Mouse (Mus musculus): ENCODE measurements around the gene Hmx1. TPM values are rescaled to one million over a fixed set of nuclear protein-coding genes. Genes with fewer than 3 reads are reported as not detected.
A peak's percentile ranks its signal among the peaks of the same experiment; 100 is the strongest.

Hmx1 gene
- polyA plus RNA-seq, 1 experiment from 2014 or later, result not detected

DNA sequence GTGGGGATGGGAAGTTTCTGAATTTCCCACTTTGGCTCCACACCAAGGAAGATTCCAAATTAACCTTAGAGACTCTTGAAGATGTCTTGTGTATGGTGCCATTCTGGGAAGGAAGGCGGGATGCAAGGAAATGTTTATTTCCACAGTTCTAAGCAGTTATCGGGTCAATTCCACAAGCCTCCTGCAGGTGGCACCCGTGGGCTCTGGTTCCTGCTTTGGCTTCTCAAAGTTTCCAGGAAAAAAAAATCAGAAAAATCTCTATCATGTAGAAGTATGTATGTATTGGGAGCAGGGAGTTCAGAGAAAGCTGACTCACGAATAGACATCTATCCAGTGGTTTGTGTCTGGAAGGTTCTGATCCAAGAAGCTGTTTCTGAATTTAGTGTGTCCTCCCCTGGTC is 9.1 kb upstream of the Hmx1 start:
- peaks cover 92% of the 10 kb centered on the region for H3K27me3 ChIP-seq (ENCODE audit: control insufficient read depth, insufficient read depth, low read length)

DNA sequence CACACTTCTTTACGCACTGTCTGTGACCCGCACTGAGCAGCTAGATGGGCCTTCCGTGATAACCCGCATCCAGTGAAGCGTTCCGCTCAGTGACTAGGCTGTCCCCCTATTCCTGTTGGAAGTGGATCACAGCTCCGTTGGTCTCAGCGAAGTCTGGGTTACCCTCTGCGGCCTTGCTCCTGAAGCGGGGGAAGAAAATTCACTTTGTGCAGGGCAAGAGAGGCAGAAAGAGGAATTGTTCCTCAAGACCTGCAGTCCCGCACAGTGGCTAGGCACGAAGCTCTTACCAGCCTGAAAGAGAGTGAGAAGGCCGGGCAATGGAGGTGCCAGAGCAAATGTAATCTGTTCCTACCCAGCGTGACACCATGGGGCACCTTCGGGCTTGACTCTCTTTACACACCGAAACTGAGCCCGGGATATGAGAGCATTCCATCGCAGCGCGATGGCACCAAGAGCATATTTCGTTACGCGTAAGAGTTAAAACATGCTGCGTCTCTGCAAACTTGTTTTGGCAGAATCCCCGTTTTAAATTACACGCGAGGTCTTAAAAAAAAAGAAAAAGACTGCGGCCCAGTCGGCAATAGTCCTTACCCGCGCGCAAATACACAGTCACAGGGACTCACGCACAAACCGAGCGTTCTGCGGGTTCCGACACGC is 946 bp upstream of the Hmx1 start:
- DNase-seq (ENCODE audit: low spot score) (no peak), ATAC-seq (ENCODE audit: low FRiP score) (no peak)
- Histone ChIP-seq H3K9ac (no peak overlapping the region), H3K27ac (no peak overlapping the region), H3K9me3 (ENCODE audit: control insufficient read depth, low read length) (no peaks in the 10 kb centered on the region; the same call in 1 of the 2 replicates), H3K4me1 (replicated peaks; ENCODE audit: control insufficient read depth, insufficient read depth, low read length) (peaks cover 15% of the 10 kb centered on the region; the same call in 1 of the 2 replicates), H3K36me3 (replicated peaks; ENCODE audit: control insufficient read depth, insufficient read depth) (no peaks in the 10 kb centered on the region), H3K4me2 (replicated peaks) (peak overlapping the region; percentile 49), H3K27me3 (ENCODE audit: control insufficient read depth, insufficient read depth, low read length) (peaks cover 100% of the 10 kb centered on the region), H3K4me3 (replicated peaks; ENCODE audit: low read length) (peak overlapping the region; percentile 34)
- WGBS, result 1% methylated on average over 38 of the region's 38 CpGs

More for the DNA sequence above, 9.1 kb upstream of the Hmx1 start:
- no peak overlapping the region for H3K4me3 ChIP-seq (replicated peaks; ENCODE audit: low read length)
- DNase-seq (ENCODE audit: low spot score) (peak; percentile 92), ATAC-seq (ENCODE audit: low FRiP score) (no peak)
- no peak overlapping the region for H3K9ac ChIP-seq
- H3K4me2 ChIP-seq (replicated peaks), result no peak overlapping the region
- no peaks in the 10 kb centered on the region for H3K36me3 ChIP-seq (replicated peaks; ENCODE audit: control insufficient read depth, insufficient read depth)
- WGBS, result under 1% methylated on average over 4 of the region's 4 CpGs
- no peak overlapping the region for H3K27ac ChIP-seq
- H3K4me1 ChIP-seq (replicated peaks; ENCODE audit: control insufficient read depth, insufficient read depth, low read length), result no peaks in the 10 kb centered on the region
- no peaks in the 10 kb centered on the region for H3K9me3 ChIP-seq (ENCODE audit: control insufficient read depth, low read length)

DNA sequence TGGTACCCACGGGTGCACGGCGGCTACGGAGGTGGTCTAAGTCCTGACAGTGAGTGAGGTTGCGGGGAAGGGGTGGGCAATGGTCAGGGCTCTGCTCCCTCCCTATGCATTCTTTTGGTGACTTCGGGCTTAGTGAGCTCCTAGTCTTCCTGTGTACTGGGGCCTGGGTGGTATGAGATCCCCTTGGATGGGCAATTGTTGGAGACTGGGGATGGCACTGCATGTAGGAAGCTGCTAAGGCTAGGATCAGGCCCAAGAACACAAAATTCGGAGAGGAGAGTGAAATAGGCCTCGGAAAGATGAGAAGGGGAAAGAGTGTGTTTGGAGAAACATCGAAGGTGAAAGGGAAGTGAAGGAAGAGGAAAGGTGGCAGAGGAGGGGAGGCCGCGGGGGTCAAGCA is 533 bp downstream of the Hmx1 start:
- no peak overlapping the region for H3K4me3 ChIP-seq (replicated peaks; ENCODE audit: low read length)
- no peak overlapping the region for H3K4me2 ChIP-seq (replicated peaks)
- DNase-seq (ENCODE audit: low spot score) (no peak), ATAC-seq (ENCODE audit: low FRiP score) (no peak)
- H3K4me1 ChIP-seq (replicated peaks; ENCODE audit: control insufficient read depth, insufficient read depth, low read length), result peaks cover 15% of the 10 kb centered on the region; the same call in 1 of the 2 replicates
- no peaks in the 10 kb centered on the region for H3K36me3 ChIP-seq (replicated peaks; ENCODE audit: control insufficient read depth, insufficient read depth)
- H3K27me3 ChIP-seq (ENCODE audit: control insufficient read depth, insufficient read depth, low read length), result peaks cover 100% of the 10 kb centered on the region
- no peaks in the 10 kb centered on the region; the same call in 1 of the 2 replicates for H3K9me3 ChIP-seq (ENCODE audit: control insufficient read depth, low read length)
- WGBS, result 2% methylated on average over 11 of the region's 11 CpGs
- H3K9ac ChIP-seq, result no peak overlapping the region
- H3K27ac ChIP-seq, result no peak overlapping the region

DNA sequence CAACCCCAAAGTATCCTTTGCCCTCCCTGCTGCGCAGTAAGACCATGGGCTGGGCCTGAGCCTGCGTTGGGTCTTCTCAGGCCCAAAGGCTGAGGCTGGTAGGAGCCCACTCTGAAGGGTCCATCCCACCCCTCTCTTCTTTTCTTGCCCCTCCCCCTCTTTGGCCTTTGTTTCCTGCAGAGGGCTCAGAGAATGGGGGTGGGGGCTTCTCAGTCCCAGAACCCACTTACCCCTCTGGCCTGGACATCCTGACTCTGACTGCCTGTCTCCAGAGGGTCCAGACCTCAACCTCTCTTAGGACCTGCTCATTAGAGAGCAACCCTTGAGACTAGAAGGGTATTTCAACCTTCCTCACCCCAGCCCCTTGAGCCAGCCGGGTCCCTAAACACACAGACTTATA is 1.0 kb downstream of the Hmx1 start:
- H3K4me2 ChIP-seq (replicated peaks), result no peak overlapping the region
- no peak overlapping the region for H3K4me3 ChIP-seq (replicated peaks; ENCODE audit: low read length)
- ATAC-seq (ENCODE audit: low FRiP score), result no peak

DNA sequence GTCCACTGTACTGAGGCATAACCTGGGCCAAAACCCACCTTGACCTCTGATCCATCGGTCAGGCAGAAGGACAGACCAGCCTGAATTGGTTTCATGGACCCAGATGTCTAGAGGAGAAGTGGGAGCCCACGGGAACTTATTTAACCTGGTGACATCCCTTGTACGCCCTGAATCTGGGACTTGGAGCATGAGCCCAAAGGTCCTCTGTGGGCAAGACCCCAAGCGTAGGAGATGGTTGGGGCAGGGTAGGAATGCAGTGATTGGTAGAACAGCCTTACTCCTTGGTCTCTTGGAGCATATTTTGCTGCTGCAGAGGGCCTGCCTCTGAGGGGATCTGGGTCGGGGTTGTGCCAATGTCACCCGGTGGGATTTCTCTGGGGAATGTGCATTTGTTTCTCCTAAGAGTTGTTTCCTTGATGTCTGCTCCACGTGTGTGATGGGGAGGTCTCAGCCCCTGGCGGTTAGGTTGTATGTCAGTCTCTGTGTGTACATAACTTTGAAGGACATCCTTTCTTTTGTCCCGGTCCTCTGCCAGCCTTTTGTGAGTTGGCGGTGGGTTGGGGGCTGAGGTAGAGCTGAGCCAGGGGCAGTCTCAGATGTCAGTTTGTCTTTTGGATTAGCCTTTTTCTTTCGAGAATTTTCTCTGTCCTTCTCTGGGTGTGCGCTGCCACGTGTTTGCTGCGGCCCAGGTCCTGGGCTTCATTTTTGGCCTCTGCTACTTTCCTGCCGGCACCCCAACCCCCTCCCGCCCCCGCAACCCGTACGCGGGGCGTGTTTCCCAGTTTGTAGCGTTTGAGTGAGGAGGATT is 2.1 kb downstream of the Hmx1 start:
- 3% methylated on average over 22 of the region's 22 CpGs for WGBS
- Histone ChIP-seq H3K27ac (no peak overlapping the region), H3K9ac (no peak overlapping the region), H3K27me3 (ENCODE audit: control insufficient read depth, insufficient read depth, low read length) (peaks cover 100% of the 10 kb centered on the region), H3K4me1 (replicated peaks; ENCODE audit: control insufficient read depth, insufficient read depth, low read length) (peaks cover 15% of the 10 kb centered on the region; the same call in 1 of the 2 replicates), H3K36me3 (replicated peaks; ENCODE audit: control insufficient read depth, insufficient read depth) (no peaks in the 10 kb centered on the region), H3K4me2 (replicated peaks) (no peak overlapping the region), H3K4me3 (replicated peaks; ENCODE audit: low read length) (0 out of 2 replicates have a peak overlapping the region, but pooled peaks have one; percentile 9), H3K9me3 (ENCODE audit: control insufficient read depth, low read length) (no peaks in the 10 kb centered on the region; the same call in 1 of the 2 replicates)
- ATAC-seq (ENCODE audit: low FRiP score) (no peak), DNase-seq (ENCODE audit: low spot score) (no peak)

More for the DNA sequence above, 1.0 kb downstream of the Hmx1 start:
- Histone ChIP-seq H3K9ac (no peak overlapping the region), H3K9me3 (ENCODE audit: control insufficient read depth, low read length) (no peaks in the 10 kb centered on the region; the same call in 1 of the 2 replicates), H3K27ac (no peak overlapping the region), H3K4me1 (replicated peaks; ENCODE audit: control insufficient read depth, insufficient read depth, low read length) (peaks cover 15% of the 10 kb centered on the region; the same call in 1 of the 2 replicates), H3K36me3 (replicated peaks; ENCODE audit: control insufficient read depth, insufficient read depth) (no peaks in the 10 kb centered on the region), H3K27me3 (ENCODE audit: control insufficient read depth, insufficient read depth, low read length) (peaks cover 100% of the 10 kb centered on the region)
- WGBS, result 5% methylated on average over 3 of the region's 3 CpGs
- no peak for DNase-seq (ENCODE audit: low spot score)

DNA sequence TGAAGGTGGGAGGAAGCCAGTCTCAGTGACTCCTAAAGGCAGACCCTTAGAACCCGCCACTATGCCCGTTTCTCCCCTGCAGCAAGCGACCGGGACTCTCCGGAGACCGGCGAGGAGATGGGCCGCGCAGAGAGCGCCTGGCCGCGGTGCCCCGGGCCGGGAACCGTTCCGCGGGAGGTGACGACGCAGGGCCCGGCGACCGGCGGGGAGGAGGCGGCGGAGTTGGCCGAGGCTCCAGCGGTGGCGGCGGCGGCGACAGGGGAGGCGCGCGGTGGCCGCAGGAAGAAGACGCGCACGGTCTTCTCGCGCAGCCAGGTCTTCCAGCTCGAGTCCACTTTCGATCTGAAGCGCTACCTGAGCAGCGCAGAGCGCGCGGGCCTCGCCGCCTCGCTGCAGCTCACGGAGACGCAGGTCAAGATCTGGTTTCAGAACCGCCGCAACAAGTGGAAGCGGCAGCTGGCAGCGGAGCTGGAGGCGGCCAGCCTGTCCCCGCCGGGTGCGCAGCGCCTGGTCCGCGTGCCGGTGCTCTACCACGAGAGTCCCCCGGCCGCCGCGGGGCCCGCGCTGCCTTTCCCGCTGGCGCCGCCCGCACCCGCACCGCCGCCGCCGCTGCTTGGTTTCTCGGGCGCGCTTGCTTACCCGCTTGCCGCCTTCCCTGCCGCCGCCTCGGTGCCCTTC is 2.9 kb downstream of the Hmx1 start:
- peak overlapping the region; percentile 36 for H3K4me2 ChIP-seq (replicated peaks)
- DNase-seq (ENCODE audit: low spot score) (no peak), ATAC-seq (ENCODE audit: low FRiP score) (no peak)
- H3K9ac ChIP-seq, result no peak overlapping the region
- H3K36me3 ChIP-seq (replicated peaks; ENCODE audit: control insufficient read depth, insufficient read depth), result no peaks in the 10 kb centered on the region
- WGBS, result under 1% methylated on average over 74 of the region's 88 CpGs
- peak overlapping the region; percentile 9; the same call in 1 of the 2 replicates for H3K4me3 ChIP-seq (replicated peaks; ENCODE audit: low read length)
- no peak overlapping the region for H3K27ac ChIP-seq
- no peaks in the 10 kb centered on the region; the same call in 1 of the 2 replicates for H3K9me3 ChIP-seq (ENCODE audit: control insufficient read depth, low read length)
- peaks cover 15% of the 10 kb centered on the region; the same call in 1 of the 2 replicates for H3K4me1 ChIP-seq (replicated peaks; ENCODE audit: control insufficient read depth, insufficient read depth, low read length)
- H3K27me3 ChIP-seq (ENCODE audit: control insufficient read depth, insufficient read depth, low read length), result peaks cover 98% of the 10 kb centered on the region

DNA sequence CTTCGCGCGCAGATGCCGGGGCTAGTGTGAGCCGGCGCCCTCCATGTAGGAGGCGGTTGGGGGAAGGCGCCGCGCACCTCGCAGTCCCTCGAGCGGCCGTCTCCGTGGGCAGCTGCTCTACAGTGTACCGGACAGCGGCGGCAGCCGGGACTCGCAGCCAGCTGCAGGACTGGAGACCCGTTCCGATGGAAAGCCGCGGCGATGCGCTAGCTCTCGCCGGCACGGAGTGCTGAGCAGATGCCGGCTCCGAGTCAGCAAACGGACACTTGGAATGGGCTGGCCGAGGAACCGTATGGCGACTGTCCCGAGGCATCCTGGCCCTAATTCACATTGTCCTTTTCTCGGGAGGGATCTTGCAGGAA is 3.4 kb downstream of the Hmx1 start:
- H3K27ac ChIP-seq, result no peak overlapping the region
- H3K9ac ChIP-seq, result no peak overlapping the region
- H3K4me2 ChIP-seq (replicated peaks), result peak overlapping the region; percentile 36
- no peaks in the 10 kb centered on the region for H3K36me3 ChIP-seq (replicated peaks; ENCODE audit: control insufficient read depth, insufficient read depth)
- H3K27me3 ChIP-seq (ENCODE audit: control insufficient read depth, insufficient read depth, low read length), result peaks cover 98% of the 10 kb centered on the region
- ATAC-seq (ENCODE audit: low FRiP score), result no peak
- no peaks in the 10 kb centered on the region; the same call in 1 of the 2 replicates for H3K9me3 ChIP-seq (ENCODE audit: control insufficient read depth, low read length)
- peak overlapping the region; percentile 9; the same call in 1 of the 2 replicates for H3K4me3 ChIP-seq (replicated peaks; ENCODE audit: low read length)
- no peak for DNase-seq (ENCODE audit: low spot score)
- under 1% methylated on average over 35 of the region's 37 CpGs for WGBS
- peaks cover 15% of the 10 kb centered on the region; the same call in 1 of the 2 replicates for H3K4me1 ChIP-seq (replicated peaks; ENCODE audit: control insufficient read depth, insufficient read depth, low read length)

DNA sequence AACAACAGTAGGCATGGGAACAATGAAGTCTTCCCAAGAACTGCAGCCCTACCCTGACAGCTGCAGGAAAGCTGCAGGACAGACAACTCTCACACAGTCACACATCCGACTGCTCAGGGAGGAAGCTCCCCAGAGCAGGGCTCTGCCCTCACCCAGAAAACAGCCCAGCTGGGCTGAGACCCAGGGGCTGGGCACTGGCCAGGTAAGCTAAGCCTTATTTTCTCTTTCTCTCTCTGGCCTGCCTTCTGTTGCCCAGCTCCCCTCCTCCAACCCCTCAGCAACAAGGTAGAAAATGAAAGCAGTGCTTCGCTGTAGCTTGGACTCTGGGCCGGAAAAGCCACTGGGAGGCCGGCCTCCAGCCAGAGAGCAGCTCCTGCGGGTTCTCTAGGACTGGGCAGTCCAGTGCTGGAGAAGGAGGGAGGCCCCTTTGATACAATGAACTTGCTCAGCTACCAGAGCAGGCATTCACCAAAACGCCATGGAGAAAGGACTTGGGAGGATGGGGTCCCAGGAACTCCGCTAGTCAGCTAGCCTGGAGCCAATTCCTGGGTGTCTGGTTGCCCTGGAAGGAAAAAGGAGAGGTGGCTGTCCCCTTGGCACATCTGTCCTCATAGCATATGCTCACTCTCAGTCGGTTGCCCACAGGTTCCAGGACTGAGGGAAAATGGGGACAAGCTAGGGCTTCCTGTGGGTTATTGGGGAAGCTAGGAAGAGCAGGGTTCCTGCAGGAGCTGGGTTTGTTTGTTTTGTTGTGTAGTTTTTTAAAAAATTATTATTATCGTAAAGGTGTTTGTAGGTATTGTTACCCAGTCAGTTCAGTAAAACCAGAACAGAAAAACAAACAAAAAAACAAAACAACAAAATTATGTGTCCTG is 6.9 kb downstream of the Hmx1 start:
- H3K27me3 ChIP-seq (ENCODE audit: control insufficient read depth, insufficient read depth, low read length), result peaks cover 88% of the 10 kb centered on the region
- no peak for DNase-seq (ENCODE audit: low spot score)
- H3K9ac ChIP-seq, result no peak overlapping the region
- H3K9me3 ChIP-seq (ENCODE audit: control insufficient read depth, low read length), result no peaks in the 10 kb centered on the region
- H3K36me3 ChIP-seq (replicated peaks; ENCODE audit: control insufficient read depth, insufficient read depth), result no peaks in the 10 kb centered on the region
- no peak overlapping the region for H3K4me3 ChIP-seq (replicated peaks; ENCODE audit: low read length)
- H3K4me2 ChIP-seq (replicated peaks), result no peak overlapping the region
- no peak for ATAC-seq (ENCODE audit: low FRiP score)
- 0 out of 2 replicates have a peak, but pooled peaks cover 10% of the 10 kb centered on the region for H3K4me1 ChIP-seq (replicated peaks; ENCODE audit: control insufficient read depth, insufficient read depth, low read length)
- H3K27ac ChIP-seq, result no peak overlapping the region
- 3% methylated on average over 9 of the region's 9 CpGs for WGBS

All from hindbrain, embryonic 14.5 days (tissue).